Mouse (Mus musculus): ENCODE measurements around the gene Mpzl1.

GRCm38 (mm10) chr1:165559073-165559472 is 75.3 kb downstream of the Mpzl1 start:
- TF ChIP-seq POLR2A (IDR thresholded peaks at IDR 0.05; ENCODE audit: borderline replicate concordance, extremely low read depth, low read depth, low read length) (no peak), CTCF (IDR thresholded peaks at IDR 0.05; ENCODE audit: insufficient read depth, low read length) (no peak)

Measured in lung, adult 2 months (tissue).